Mouse (Mus musculus): Measurements from ENCODE around the gene Ly6g6f. TPM values are rescaled to one million over a fixed set of nuclear protein-coding genes. Genes with fewer than 3 reads are reported as not detected.

The Ly6g6f gene
- total and polyA plus RNA-seq, 3 experiments = 0.10 to 0.27 TPM; not detected in 1

GRCm38 (mm10) chr17:35074097-35074496 is 11.3 kb downstream of the Ly6g6f start:
- no peak for DNase-seq (ENCODE audit: low spot score)
- no peak for ATAC-seq (ENCODE audit: extremely low read depth, insufficient number of reproducible peaks, low FRiP score, poor library complexity, severe bottlenecking)
- no peak for TF ChIP-seq POLR2AphosphoS5 (IDR thresholded peaks at IDR 0.05; ENCODE audit: insufficient replicate concordance, low read depth, low read length)
- no peak for TF ChIP-seq GATA1 (IDR thresholded peaks at IDR 0.05; ENCODE audit: borderline replicate concordance, low read length)
- TF ChIP-seq TAL1 (conservative IDR thresholded peaks at IDR 0.05; ENCODE audit: low read depth, low read length) = no peak
- H3K9me3 ChIP-seq (replicated peaks) = no peaks in the 10 kb centered on the region
- H3K4me1 ChIP-seq (ENCODE audit: insufficient read depth, low read depth, low read length) = peaks cover 43% of the 10 kb centered on the region
- no peaks in the 10 kb centered on the region for H3K36me3 ChIP-seq (replicated peaks)
- peak overlapping the region; percentile 4; the same call in 1 of the 2 replicates for H3K4me3 ChIP-seq (ENCODE audit: low read depth, low read length)
- peaks cover 21% of the 10 kb centered on the region for H3K27me3 ChIP-seq (ENCODE audit: insufficient read depth, low read length)

DNA sequence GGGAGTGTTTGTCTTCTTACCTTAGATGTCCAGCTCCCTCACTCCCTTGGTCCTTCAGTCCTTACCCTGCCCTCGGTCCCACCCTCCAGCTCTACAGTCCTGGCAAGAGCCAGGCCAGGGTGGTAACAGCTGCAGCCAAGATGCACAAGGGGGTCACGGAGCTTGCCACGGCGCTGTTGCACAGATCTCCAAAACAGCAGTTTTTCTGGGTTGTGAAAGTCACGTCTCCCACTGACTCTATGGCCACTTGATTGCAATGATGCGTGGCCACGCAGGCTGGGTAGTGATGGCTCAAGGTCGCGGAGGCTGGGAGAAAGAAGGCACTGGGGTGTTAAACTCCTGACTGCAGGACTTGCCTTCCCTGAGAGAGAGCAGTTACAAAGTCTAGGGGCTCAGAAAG is 14.0 kb downstream of the Ly6g6f start:
- H3K4me1 ChIP-seq (ENCODE audit: insufficient read depth, low read depth, low read length) = peaks cover 26% of the 10 kb centered on the region
- TF ChIP-seq POLR2AphosphoS5 (IDR thresholded peaks at IDR 0.05; ENCODE audit: insufficient replicate concordance, low read depth, low read length) (no peak), GATA2 (IDR thresholded peaks at IDR 0.05; ENCODE audit: borderline replicate concordance, low read depth, low read length) (no peak), TAL1 (conservative IDR thresholded peaks at IDR 0.05; ENCODE audit: low read depth, low read length) (no peak), CTCF (IDR thresholded peaks at IDR 0.05; ENCODE audit: low read depth, low read length) (no peak), GATA1 (IDR thresholded peaks at IDR 0.05; ENCODE audit: borderline replicate concordance, low read length) (no peak)
- ATAC-seq (ENCODE audit: extremely low read depth, insufficient number of reproducible peaks, low FRiP score, poor library complexity, severe bottlenecking) (no peak), DNase-seq (ENCODE audit: low spot score) (no peak)
- H3K4me3 ChIP-seq (ENCODE audit: low read depth, low read length) = no peak overlapping the region
- no peaks in the 10 kb centered on the region for H3K36me3 ChIP-seq (replicated peaks)
- no peaks in the 10 kb centered on the region for H3K9me3 ChIP-seq (replicated peaks)
- peaks cover 39% of the 10 kb centered on the region for H3K27me3 ChIP-seq (ENCODE audit: insufficient read depth, low read length)

GRCm38 (mm10) chr17:35070556-35071229 is 14.7 kb downstream of the Ly6g6f start:
- DNase-seq (ENCODE audit: low spot score) (no peak), ATAC-seq (ENCODE audit: extremely low read depth, insufficient number of reproducible peaks, low FRiP score, poor library complexity, severe bottlenecking) (no peak)
- no peak for TF ChIP-seq POLR2AphosphoS5 (IDR thresholded peaks at IDR 0.05; ENCODE audit: insufficient replicate concordance, low read depth, low read length)
- TF ChIP-seq TAL1 (conservative IDR thresholded peaks at IDR 0.05; ENCODE audit: low read depth, low read length) = no peak
- no peak for TF ChIP-seq CTCF (IDR thresholded peaks at IDR 0.05; ENCODE audit: low read depth, low read length)
- TF ChIP-seq GATA2 (IDR thresholded peaks at IDR 0.05; ENCODE audit: borderline replicate concordance, low read depth, low read length) = no peak
- TF ChIP-seq GATA1 (IDR thresholded peaks at IDR 0.05; ENCODE audit: borderline replicate concordance, low read length) = no peak
- Histone ChIP-seq H3K9me3 (replicated peaks) (no peaks in the 10 kb centered on the region), H3K36me3 (replicated peaks) (no peaks in the 10 kb centered on the region), H3K4me3 (ENCODE audit: low read depth, low read length) (no peak overlapping the region), H3K27me3 (ENCODE audit: insufficient read depth, low read length) (peaks cover 46% of the 10 kb centered on the region), H3K4me1 (ENCODE audit: insufficient read depth, low read depth, low read length) (peaks cover 28% of the 10 kb centered on the region)

- TF ChIP-seq GATA2 (IDR thresholded peaks at IDR 0.05; ENCODE audit: borderline replicate concordance, low read depth, low read length) (no peak), POLR2AphosphoS5 (IDR thresholded peaks at IDR 0.05; ENCODE audit: insufficient replicate concordance, low read depth, low read length) (no peak), CTCF (IDR thresholded peaks at IDR 0.05; ENCODE audit: low read depth, low read length) (no peak), TAL1 (conservative IDR thresholded peaks at IDR 0.05; ENCODE audit: low read depth, low read length) (no peak), GATA1 (IDR thresholded peaks at IDR 0.05; ENCODE audit: borderline replicate concordance, low read length) (no peak)
- Histone ChIP-seq H3K4me1 (ENCODE audit: insufficient read depth, low read depth, low read length) (peaks cover 36% of the 10 kb centered on the region), H3K36me3 (replicated peaks) (peaks cover 4% of the 10 kb centered on the region), H3K27me3 (ENCODE audit: insufficient read depth, low read length) (peaks cover 57% of the 10 kb centered on the region), H3K4me3 (ENCODE audit: low read depth, low read length) (no peak overlapping the region), H3K9me3 (replicated peaks) (no peaks in the 10 kb centered on the region)
- ATAC-seq (ENCODE audit: extremely low read depth, insufficient number of reproducible peaks, low FRiP score, poor library complexity, severe bottlenecking) = no peak
- DNase-seq (ENCODE audit: low spot score) = no peak
Observed at GRCm38 (mm10) chr17:35068213-35068914, 17.0 kb downstream of the Ly6g6f start.

GRCm38 (mm10) chr17:35066084-35066483 is 19.3 kb downstream of the Ly6g6f start, which contains the start of gene Mpig6b:
Gene Mpig6b, minus strand, starts transcription at chr17:35066184.
- DNase-seq (ENCODE audit: low spot score) (no peak), ATAC-seq (ENCODE audit: extremely low read depth, insufficient number of reproducible peaks, low FRiP score, poor library complexity, severe bottlenecking) (no peak)
- Histone ChIP-seq H3K27me3 (ENCODE audit: insufficient read depth, low read length) (peaks cover 52% of the 10 kb centered on the region), H3K4me1 (ENCODE audit: insufficient read depth, low read depth, low read length) (peaks cover 43% of the 10 kb centered on the region), H3K9me3 (replicated peaks) (no peaks in the 10 kb centered on the region), H3K4me3 (ENCODE audit: low read depth, low read length) (peak within 1 kb of the TSS; percentile 49; the same call in 1 of the 2 replicates), H3K36me3 (replicated peaks) (peaks cover 24% of the 10 kb centered on the region)
- TF ChIP-seq POLR2AphosphoS5 (IDR thresholded peaks at IDR 0.05; ENCODE audit: insufficient replicate concordance, low read depth, low read length) = no peak
- TF ChIP-seq CTCF (IDR thresholded peaks at IDR 0.05; ENCODE audit: low read depth, low read length) = no peak
- no peak for TF ChIP-seq GATA1 (IDR thresholded peaks at IDR 0.05; ENCODE audit: borderline replicate concordance, low read length)
- TF ChIP-seq TAL1 (conservative IDR thresholded peaks at IDR 0.05; ENCODE audit: low read depth, low read length) = no peak
- TF ChIP-seq GATA2 (IDR thresholded peaks at IDR 0.05; ENCODE audit: borderline replicate concordance, low read depth, low read length) = no peak

Data from G1E (cell line).